Mouse (Mus musculus) adrenal gland, postnatal 25 days (tissue): ENCODE measurements around the gene Pde10a. TPM values are rescaled to one million over a fixed set of nuclear protein-coding genes. Genes with fewer than 3 reads are reported as not detected.

ENCODE experiments used
- DNase-seq: peaks from one replicate; pipeline ENCODE4 v3.0.0; 2021; ENCODE audit warnings: mixed read lengths
- total RNA-seq: library from RNA; stranded (reverse); gene quantifications from 2 replicates; pipeline ENCODE4 v1.2.3, GENCODE M21; 2021

Pde10a gene
- total RNA-seq, 1 experiment from 2014 or later = 16.8 TPM

DNA sequence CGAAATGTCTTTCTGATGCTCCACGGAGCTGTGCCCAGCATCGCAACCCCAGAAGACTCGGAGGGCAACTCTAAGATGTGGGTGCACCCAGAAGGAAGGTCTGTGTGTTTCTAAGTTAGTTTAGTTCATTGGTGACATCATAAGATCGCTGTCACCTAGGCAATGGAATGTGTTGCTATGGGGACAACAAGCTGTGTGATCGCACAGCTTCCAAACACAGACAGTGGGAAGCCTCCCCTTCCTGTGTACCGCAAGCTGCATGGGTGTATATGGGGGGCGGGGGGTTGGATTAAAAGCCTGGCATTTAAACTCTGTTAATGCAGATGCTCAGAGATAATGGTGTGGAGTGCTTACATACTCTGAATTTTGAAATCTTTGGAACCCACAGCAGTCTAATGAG is 56.4 kb downstream of the Pde10a start:
- no peak for DNase-seq

GRCm38 (mm10) chr17:8592427-8593277 is 67.5 kb downstream of the Pde10a start:
- DNase-seq = peak; percentile 74

GRCm38 (mm10) chr17:8597790-8598189 is 72.6 kb downstream of the Pde10a start:
- DNase-seq = peak; percentile 58

DNA sequence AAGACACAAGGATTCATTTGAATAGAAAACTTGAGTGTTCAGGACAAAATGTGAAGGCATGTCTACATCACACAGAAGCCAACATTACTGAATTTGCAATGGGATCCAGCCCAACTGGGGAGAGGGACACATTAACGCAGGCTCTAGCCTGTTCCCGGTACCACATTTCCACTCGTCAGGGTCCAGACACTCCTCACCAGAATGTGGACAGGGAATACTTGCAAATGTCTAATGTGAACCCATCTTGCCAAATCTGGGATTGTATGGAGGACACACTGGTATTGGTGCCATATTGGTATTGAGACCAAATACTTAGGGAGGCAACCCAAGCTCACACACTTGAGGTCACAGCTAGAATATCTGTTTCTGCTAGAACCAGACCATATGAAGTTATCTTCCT is 77.8 kb downstream of the Pde10a start:
- DNase-seq = no peak

DNA sequence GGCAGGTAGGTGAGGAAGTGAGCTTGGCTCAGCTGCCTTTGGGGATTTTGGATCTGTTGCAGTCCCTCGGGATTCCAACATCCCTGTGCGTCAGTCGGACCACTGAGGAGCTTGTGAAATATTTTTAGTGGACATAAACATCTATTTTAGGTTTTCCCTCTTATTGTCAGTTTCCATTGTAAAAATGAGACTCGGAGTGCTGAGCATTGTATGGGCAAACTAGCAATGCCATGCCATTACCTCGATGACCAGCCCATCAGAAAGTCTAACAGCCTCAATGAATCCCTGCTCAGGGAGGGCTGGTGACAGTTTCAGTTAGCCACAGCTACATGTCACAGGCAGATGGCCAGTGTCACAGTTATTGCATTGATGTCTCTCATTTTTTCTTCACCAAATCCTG is 80.7 kb downstream of the Pde10a start:
- DNase-seq = no peak

GRCm38 (mm10) chr17:8606695-8607094 is 81.5 kb downstream of the Pde10a start:
- DNase-seq = no peak

- DNase-seq = no peak
These were observed 86.7 kb downstream of the Pde10a start for GRCm38 (mm10) chr17:8611916-8612315.

- peak; percentile 78 for DNase-seq
These were observed 88.8 kb downstream of the Pde10a start for GRCm38 (mm10) chr17:8613882-8614551.

GRCm38 (mm10) chr17:8620346-8620745 is 95.2 kb downstream of the Pde10a start:
- DNase-seq = no peak

DNA sequence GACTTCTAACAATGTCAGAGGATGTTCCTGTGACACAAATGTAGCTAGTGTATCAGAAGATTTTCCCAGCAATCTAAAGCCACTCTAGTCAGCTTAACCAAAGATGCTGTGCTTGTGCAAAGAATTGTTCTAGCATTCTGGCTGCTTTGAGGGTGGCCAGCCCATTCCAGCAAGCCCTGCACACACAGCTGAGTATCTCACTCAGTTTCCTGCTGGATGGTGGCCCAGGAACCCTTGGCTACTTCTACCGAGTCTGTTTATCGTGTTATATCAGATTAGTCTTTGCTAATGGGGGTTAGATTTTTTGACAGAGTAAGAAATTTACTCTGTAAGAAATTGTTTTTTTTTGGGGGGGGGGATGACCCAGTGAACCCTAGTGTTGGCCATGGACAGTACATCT is 95.9 kb downstream of the Pde10a start:
- no peak for DNase-seq

GRCm38 (mm10) chr17:8621906-8622305 is 96.7 kb downstream of the Pde10a start:
- no peak for DNase-seq

DNA sequence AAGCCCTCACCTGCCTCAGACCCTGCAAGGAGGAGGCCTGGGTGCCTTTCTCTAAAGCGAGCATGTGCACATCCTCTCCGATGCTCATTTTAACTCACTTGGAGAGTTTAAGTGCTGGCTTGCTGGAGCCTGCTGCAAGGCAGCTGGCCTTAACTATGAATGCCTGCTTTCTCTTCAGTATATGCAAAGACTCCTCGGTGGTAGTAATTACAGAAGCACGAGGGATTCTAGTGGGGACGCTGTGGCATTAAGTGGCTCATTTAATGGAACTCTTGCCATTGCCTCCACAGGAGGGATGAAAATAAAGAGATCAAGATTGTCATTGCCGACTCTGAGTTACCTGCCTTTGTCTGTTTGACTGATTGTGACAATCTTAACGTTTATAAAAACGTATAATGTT is 101.2 kb downstream of the Pde10a start:
- no peak for DNase-seq

DNA sequence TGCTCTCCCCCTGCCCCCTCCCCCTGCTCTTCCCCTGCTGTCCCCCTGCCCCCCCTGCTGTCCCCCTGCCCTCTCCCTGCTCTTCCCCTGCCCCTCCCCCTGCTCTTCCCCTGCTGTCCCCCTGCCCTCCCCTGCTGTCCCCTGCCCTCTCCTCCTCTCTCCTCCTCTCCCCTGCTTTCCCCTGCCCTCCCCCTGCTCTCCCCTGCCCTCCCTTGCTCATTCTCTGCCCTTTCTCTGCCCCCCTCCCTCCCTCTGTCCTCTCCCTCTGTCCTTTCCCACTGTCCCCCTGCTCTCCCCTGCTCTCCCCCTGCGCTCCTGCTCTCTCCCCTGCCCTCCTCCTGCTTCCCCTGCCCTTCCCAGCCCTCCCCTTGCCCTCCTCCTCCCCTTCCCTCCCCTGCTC is 106.5 kb downstream of the Pde10a start:
- no peak for DNase-seq

DNA sequence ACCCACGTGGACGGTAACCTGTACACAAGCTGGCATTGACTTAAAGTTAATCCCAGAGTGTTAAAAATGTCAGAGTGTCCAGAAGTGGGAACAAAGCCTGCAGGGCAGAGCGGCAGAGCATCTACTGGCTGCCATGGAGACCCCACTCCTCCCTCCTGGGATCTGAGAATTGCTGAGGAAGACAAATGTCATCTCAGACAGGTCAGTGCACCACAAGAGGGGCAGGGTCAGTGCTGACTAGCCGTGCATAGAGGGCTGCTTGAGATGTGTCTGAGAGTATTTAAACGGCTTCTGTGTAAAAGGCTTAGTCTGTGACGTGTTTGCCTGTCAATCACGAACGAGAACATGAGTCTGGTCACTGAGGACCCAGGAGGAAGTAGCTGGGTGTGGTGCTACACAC is 108.4 kb downstream of the Pde10a start:
- DNase-seq = no peak

GRCm38 (mm10) chr17:8634476-8634875 is 109.3 kb downstream of the Pde10a start:
- DNase-seq = no peak

GRCm38 (mm10) chr17:8636231-8636630 is 111.1 kb downstream of the Pde10a start:
- DNase-seq = no peak

- DNase-seq = no peak
These were observed 111.5 kb downstream of the Pde10a start for GRCm38 (mm10) chr17:8636691-8637090.

GRCm38 (mm10) chr17:8637181-8637580 is 112.0 kb downstream of the Pde10a start:
- no peak for DNase-seq

GRCm38 (mm10) chr17:8639703-8640380 is 114.7 kb downstream of the Pde10a start:
- DNase-seq = no peak

GRCm38 (mm10) chr17:8640741-8641480 is 115.7 kb downstream of the Pde10a start:
- no peak for DNase-seq

DNA sequence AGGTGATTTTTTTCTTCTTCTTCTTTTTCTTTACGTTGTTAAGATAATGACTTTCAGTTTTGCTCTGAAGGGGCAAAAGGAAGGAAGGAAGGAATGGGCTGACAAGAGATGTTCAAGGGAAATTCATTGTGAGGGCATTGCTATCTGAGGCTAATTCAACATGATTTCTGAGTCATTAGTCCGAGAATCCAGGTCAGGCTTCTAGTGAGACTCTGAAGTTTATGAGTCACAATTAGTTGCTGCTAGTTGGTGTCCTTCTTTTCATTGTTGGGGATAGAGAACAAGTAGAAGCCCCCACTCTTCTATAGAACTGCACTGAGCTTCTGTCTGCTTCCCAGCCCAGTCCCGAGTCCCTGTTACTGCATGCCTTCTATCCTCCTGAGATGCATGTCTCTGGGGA is 116.3 kb downstream of the Pde10a start:
- DNase-seq = no peak

DNA sequence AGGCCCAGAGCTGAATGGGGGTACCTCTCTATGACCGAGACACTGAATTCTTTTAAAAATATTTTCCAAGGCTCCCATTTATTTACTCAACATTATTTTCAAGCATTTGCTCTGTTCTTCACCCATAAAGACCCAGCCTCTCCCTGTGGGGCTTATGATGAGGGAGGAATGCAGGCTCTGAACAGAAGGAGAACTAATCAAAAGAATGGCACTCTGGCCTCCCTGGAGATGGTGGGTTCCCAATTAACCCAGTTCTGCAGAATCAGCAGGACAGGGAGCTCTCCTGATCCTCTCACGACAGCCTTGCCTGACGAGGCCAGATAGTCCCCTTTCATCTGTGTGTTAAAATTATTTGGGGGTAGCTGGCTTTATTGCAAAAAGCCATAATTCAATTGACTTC is 117.2 kb downstream of the Pde10a start:
- no peak for DNase-seq
